In genomic region chr11:67647745-67648144, GRCm38 (mm10) we compare ENCODE assay signal across 8 mouse cellular contexts. TPM values are rescaled to one million over a fixed set of nuclear protein-coding genes. Genes with fewer than 3 reads are reported as not detected.
DNase-seq lines count a peak whose midpoint lies in the region; ATAC-seq and TF ChIP-seq lines count a peak whose summit lies in the region.
"Had no signal": no experiment of that assay in that cellular context is flagged by ENCODE, and none has a peak within 500 bp of the region (broad histone marks: within the 10 kb centered on the region; RNA-seq: fewer than 3 reads in every experiment).

No protein-coding gene starts in this region.

- H3K4me1 ChIP-seq in hindbrain, embryonic 15.5 days (replicated peaks), result peaks cover 7% of the 10 kb centered on the region
- peaks cover 8% of the 10 kb centered on the region for H3K4me1 ChIP-seq in midbrain, postnatal 0 days (ENCODE audit: insufficient read depth, low read length)

- WGBS in hindbrain, embryonic 15.5 days, result 29% methylated on average over 5 of the region's 5 CpGs
- 30% methylated on average over 5 of the region's 5 CpGs for WGBS in midbrain, postnatal 0 days

- H3K9ac ChIP-seq in hindbrain, embryonic 15.5 days, result no peak overlapping the region
- H3K9ac ChIP-seq in midbrain, postnatal 0 days (replicated peaks; ENCODE audit: low read length, poor library complexity, severe bottlenecking), result no peak overlapping the region
- H3K9ac ChIP-seq: limb, embryonic 13.5 days had no signal

- H3K27me3 ChIP-seq in hindbrain, embryonic 15.5 days, result no peaks in the 10 kb centered on the region
- no peaks in the 10 kb centered on the region for H3K27me3 ChIP-seq in midbrain, postnatal 0 days (ENCODE audit: insufficient read depth, low read length)

- peak; percentile 49; the same call in 1 of the 2 replicates for ATAC-seq in hindbrain, embryonic 15.5 days (ENCODE audit: low FRiP score, low read depth)
- ATAC-seq in midbrain, postnatal 0 days (ENCODE audit: low FRiP score), result 0 out of 2 replicates have a peak, but pooled peaks have one; percentile 50

- peak; percentile 86 for DNase-seq in NIH3T3 (ENCODE audit: low read depth)
- peak; percentile 30 to 65 for DNase-seq in adrenal gland, postnatal 4 days (ENCODE audit: low spot score in 2 of 2)
- DNase-seq in fibroblast of lung, adult 2 months (ENCODE audit: low read depth), result peak; percentile 51
- peak; percentile 61 to 73 for DNase-seq in left cerebral cortex, postnatal 10 days (ENCODE audit: extremely low spot score in 1 of 2, low spot score in 2 of 2)
- DNase-seq in midbrain, postnatal 0 days (ENCODE audit: low spot score), result peak; percentile 72
- DNase-seq in spleen, postnatal 4 days (ENCODE audit: low spot score in 2 of 2), result peak; percentile 50 to 82

- no peak overlapping the region for H3K27ac ChIP-seq in hindbrain, embryonic 15.5 days (replicated peaks)
- no peak overlapping the region for H3K27ac ChIP-seq in midbrain, postnatal 0 days (ENCODE audit: low read depth, low read length)
- H3K27ac ChIP-seq: limb, embryonic 13.5 days had no signal

- peak; percentile 94 for TF ChIP-seq CTCF in midbrain, postnatal 0 days (IDR thresholded peaks at IDR 0.05)

- intact Hi-C loops in left cerebral cortex, postnatal 10 days (cut with DNase I), result loop anchor here (10.0 kb wide), 3 partner anchors 133 to 273 kb away; partner anchors contain the start of gene Gas7

- H3K36me3 ChIP-seq in hindbrain, embryonic 15.5 days, result no peaks in the 10 kb centered on the region
- H3K36me3 ChIP-seq in midbrain, postnatal 0 days (ENCODE audit: insufficient read depth, low read length), result no peaks in the 10 kb centered on the region
- H3K36me3 ChIP-seq: limb, embryonic 13.5 days had no signal

- H3K9me3 ChIP-seq in hindbrain, embryonic 15.5 days, result no peaks in the 10 kb centered on the region
- H3K9me3 ChIP-seq in midbrain, postnatal 0 days (ENCODE audit: low read length), result no peaks in the 10 kb centered on the region
- H3K9me3 ChIP-seq: limb, embryonic 13.5 days had no signal

- H3K4me2 ChIP-seq in hindbrain, embryonic 15.5 days, result no peak overlapping the region
- no peak overlapping the region for H3K4me2 ChIP-seq in midbrain, postnatal 0 days (ENCODE audit: low read depth, low read length, poor library complexity, severe bottlenecking)
- H3K4me2 ChIP-seq: limb, embryonic 13.5 days had no signal

- no peak overlapping the region for H3K4me3 ChIP-seq in hindbrain, embryonic 15.5 days
- H3K4me3 ChIP-seq in midbrain, postnatal 0 days (ENCODE audit: low read depth, low read length), result no peak overlapping the region
- H3K4me3 ChIP-seq: limb, embryonic 13.5 days had no signal

RNA-seq across cellular contexts. Expression of gene Rcvrn, which starts 47.4 kb away (rescaled TPM):
- not detected for total RNA-seq in adrenal gland, postnatal 4 days (2021)
- not detected in 2 replicates for polyA plus RNA-seq in hindbrain, embryonic 15.5 days (2015; fragmentation: Nextera tagmentation; extraction: Ambion mirVana)
- 1 to 10 TPM; 2.8 to 3.0 TPM for total RNA-seq in left cerebral cortex, postnatal 10 days (2021)
- not detected in 2 replicates for total RNA-seq in midbrain, postnatal 0 days (2014; rRNA removed)
- not detected in 2 replicates for polyA plus RNA-seq in midbrain, postnatal 0 days (2015; fragmentation: Nextera tagmentation; extraction: Ambion mirVana)
- polyA plus RNA-seq: limb, embryonic 13.5 days had no signal
